Mouse (Mus musculus) embryonic fibroblast, embryonic 13.5 days (primary cell): ENCODE measurements around the gene Myo1e.

Experiments
- CTCF ChIP-seq: IDR thresholded peaks from 2 replicates; pipeline ENCODE4 v1.5.1; 2011; ENCODE audit warnings: mild to moderate bottlenecking, control low read depth, low read length, moderate library complexity, borderline replicate concordance; ENCODE audit not compliant: insufficient read depth
- POLR2A ChIP-seq: IDR thresholded peaks from 2 replicates; pipeline ENCODE4 v1.6.1; 2011; ENCODE audit warnings: low read depth, mild to moderate bottlenecking, control low read depth, low read length, moderate library complexity

DNA sequence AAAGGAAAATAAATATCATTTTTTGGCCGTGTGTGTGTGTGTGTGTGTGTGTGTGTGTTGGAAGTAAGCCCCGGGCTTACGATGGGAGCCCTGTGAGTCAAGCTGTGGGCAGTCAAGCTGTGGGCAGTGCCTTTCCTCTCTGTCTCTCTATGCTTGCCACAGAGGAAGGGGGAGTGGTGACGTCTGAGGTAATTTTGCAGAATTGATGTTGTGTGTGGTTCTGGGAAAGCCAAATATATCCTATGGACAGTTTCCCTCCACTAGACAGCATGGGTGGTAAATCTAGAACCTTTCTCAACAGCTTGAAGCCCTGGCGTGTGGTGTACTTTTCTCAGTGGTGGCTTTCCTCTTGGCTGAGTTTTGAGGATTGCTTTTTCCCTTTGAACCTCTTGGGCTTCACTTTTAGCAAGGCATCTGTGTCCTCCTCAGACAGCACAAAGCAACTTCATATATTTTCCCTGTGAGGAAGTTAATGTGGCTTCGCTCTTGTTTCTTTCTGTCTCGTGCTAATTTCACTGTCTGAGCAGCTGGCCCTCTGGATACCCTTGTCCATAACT, 77.5 kb downstream of the Myo1e start:
- TF ChIP-seq POLR2A (no peak), CTCF (no peak)
